Mouse (Mus musculus): ENCODE results near the gene Cgnl1.

DNA sequence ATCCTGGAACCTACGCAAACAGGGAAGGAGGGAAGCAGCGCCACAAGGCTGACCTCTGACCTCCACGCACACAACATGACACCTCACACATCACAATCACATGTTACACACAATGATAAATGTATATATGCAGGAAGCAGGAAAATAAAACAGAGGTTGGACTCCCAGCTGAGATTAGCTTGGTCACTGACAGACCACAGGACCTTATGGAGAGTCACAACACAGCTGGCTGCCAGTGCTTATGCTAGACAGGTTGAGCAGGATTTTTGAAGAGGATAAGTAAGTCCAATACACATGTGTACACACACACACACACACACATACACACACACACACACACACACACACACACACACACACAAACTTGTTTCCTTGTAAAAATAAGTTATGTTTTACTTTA lies 105.9 kb downstream of the Cgnl1 start:
- TF ChIP-seq POLR2A (IDR thresholded peaks at IDR 0.05; ENCODE audit: control insufficient read depth, low read depth, low read length) (no peak), CTCF (IDR thresholded peaks at IDR 0.05; ENCODE audit: control insufficient read depth, insufficient read depth, insufficient replicate concordance, low read depth, low read length) (no peak)

Measured in testis, adult 2 months (tissue).